Mouse (Mus musculus) olfactory bulb, adult 2 months (tissue): Measurements from ENCODE around the gene Tpm1. TPM values are rescaled to one million over a fixed set of nuclear protein-coding genes. Genes with fewer than 3 reads are reported as not detected.

Source experiments
- H3K27ac ChIP-seq: fragments of 200-500 bp; 2 replicates; pipeline ENCODE4 v1.5.1; 2012; ENCODE audit warnings: low read depth, low read length; ENCODE audit not compliant: insufficient read depth
- H3K4me1 ChIP-seq: fragments of 200-500 bp; 2 replicates; pipeline ENCODE4 v1.6.1; 2012; ENCODE audit warnings: low read length; ENCODE audit not compliant: control insufficient read depth, insufficient read depth
- H3K4me3 ChIP-seq: fragments of 200-500 bp; 2 replicates; pipeline ENCODE4 v1.5.1; 2012; ENCODE audit warnings: mild to moderate bottlenecking, low read depth, low read length, moderate library complexity; ENCODE audit not compliant: insufficient read depth
- CTCF ChIP-seq: fragments of 200-500 bp; IDR thresholded peaks from 2 replicates; pipeline ENCODE4 v1.5.1; 2012; ENCODE audit warnings: low read depth, mild to moderate bottlenecking, low read length, moderate library complexity; ENCODE audit not compliant: insufficient read depth
- POLR2A ChIP-seq: fragments of 200-500 bp; IDR thresholded peaks from 2 replicates; pipeline ENCODE4 v1.6.1; 2012; ENCODE audit warnings: mild to moderate bottlenecking, low read depth, low read length, moderate library complexity; ENCODE audit not compliant: insufficient read depth
- WGBS: fragments of 180-500 bp; shearing (Covaris S2); methylation state at CpG from one replicate; pipeline ENCODE4 v1.1.7; 2018; 5-methylcytosine and 5-hydroxymethylcytosine counted together
- polyA plus RNA-seq: library from polyadenylated mRNA; stranded (reverse); fragments of >200 nt; gene quantifications from 2 replicates; pipeline ENCODE4 v1.2.4, GENCODE M21; 2012; ENCODE audit warnings: low replicate concordance; ENCODE audit not compliant: missing spikeins, insufficient read depth, insufficient read length

Gene Tpm1
- polyA plus RNA-seq, 1 experiment: not detected

DNA sequence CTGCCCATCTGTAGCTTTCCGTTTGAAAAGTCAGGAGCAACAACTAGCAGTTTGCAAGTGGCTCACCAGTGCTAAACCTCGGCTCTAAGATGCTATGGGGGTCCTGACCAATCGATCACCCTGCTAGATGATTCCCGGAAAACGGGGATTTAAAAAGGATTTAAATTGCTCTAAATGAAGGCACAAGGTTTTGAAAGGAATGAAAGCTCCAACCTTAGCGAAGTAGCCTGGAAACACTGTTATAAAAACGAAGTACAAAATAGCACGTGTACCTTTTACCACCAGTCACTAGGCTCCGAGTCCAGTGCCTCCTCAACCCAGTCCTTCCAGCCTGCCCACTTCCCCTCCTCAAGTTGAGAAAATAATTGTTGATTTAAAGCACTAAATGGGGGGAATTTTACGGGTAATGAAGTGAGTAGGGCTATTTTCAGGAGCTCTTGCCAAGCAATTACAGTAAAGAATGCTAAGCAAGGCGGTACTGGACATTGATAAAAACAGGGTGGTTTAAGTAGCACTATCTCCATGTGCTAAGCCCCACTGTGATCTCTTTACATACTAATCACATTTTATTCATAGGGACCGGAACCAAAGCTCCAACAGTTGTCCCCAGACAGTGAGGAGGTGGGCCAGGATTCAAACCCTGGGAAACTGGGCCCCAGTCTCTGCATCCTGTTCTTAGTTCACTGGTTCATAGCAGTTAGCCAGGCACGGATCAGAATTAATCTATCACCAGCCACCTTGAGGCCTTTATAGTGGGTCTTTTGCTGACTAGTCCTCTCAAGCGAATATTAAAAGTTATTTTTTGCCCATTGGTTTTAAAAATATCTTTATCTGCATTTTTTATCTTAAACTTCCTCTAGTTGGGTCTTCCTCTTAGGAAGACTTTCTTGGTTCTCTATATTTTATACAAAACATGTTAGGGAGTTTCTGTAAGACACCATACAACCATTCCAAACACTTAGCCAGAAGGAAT lies 7.1 kb downstream of the Tpm1 start:
- Histone ChIP-seq H3K4me1 (peaks cover 10% of the 10 kb centered on the region), H3K4me3 (0 out of 2 replicates have a peak overlapping the region, but pooled peaks have one; percentile 19), H3K27ac (no peak overlapping the region)
- TF ChIP-seq POLR2A (no peak), CTCF (no peak)
- WGBS: 30% methylated on average over 14 of the region's 14 CpGs

DNA sequence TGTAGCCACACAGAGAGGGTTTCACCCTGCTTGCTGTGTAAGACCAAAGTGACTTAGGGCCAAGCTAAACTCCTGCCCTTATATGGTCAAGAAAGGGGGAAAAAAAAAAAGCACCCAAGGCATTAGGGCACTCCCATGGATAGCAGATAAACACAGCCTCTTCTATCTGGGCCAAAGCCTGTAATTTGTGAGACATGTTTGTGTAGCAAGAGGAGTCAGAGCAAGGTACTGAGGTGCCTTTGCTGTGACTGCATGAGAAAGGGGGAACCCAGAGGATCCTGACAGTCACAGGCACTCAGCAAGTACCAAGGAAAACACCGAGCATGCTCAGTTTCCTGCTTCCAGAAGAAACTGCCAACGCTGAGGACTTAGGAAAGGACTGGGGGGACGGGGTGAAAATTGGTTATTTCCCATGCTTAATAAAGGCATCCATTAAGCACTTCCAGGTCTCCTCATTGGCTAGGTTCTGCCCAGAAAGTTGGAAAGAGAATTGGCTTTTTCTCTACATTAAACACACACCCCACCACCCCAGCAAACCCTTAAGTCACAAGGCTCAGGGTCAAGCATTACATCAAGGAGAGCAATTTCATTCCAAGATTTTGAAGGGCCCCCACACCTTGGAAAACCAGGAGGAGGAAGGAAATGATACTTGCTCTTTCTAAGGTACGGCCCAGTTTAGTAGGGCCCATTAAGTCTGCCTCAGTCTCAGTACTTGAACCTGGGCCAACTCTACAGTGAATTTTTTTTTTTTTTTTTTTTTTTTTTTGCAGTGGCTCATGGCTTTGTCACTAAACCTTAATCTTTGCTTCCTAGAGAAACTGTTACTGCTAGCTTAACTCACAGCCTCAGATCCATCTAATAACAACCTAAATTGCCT lies 8.0 kb downstream of the Tpm1 start:
- 18% methylated on average over 4 of the region's 4 CpGs for WGBS
- peaks cover 11% of the 10 kb centered on the region for H3K4me1 ChIP-seq
- no peak for TF ChIP-seq CTCF
- no peak overlapping the region for H3K4me3 ChIP-seq
- no peak overlapping the region for H3K27ac ChIP-seq

GRCm38 (mm10) chr9:67039867-67040266 lies 9.3 kb downstream of the Tpm1 start:
- 74% methylated on average over 10 of the region's 10 CpGs for WGBS
- peaks cover 15% of the 10 kb centered on the region for H3K4me1 ChIP-seq
- H3K27ac ChIP-seq: no peak overlapping the region
- TF ChIP-seq CTCF (no peak), POLR2A (no peak)
- no peak overlapping the region for H3K4me3 ChIP-seq

DNA sequence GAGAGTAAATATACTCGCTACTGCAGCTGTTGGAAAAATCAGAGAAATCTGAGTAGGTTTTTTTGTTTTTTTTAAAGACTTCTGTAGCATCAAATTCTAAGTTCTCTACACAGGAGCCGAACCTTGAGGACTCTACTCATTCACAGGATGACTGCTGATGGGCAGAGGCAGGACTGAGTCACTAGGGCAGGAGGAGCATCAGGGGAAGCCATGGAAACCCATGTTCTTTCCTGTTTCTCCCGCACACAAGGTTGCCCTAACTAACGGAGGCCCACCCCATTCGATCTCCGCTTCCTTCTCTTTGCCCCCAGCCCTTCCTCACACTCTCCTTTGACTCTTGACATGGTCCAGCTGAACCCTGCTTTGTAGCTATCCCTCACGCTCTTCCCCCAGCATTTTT lies 10.5 kb downstream of the Tpm1 start:
- Histone ChIP-seq H3K4me1 (peaks cover 17% of the 10 kb centered on the region), H3K4me3 (no peak overlapping the region), H3K27ac (no peak overlapping the region)
- TF ChIP-seq CTCF (no peak), POLR2A (no peak)
- 84% methylated on average over 7 of the region's 7 CpGs for WGBS

GRCm38 (mm10) chr9:67037666-67038065 lies 11.5 kb downstream of the Tpm1 start:
- Histone ChIP-seq H3K27ac (no peak overlapping the region), H3K4me1 (peaks cover 22% of the 10 kb centered on the region), H3K4me3 (no peak overlapping the region)
- WGBS: 83% methylated on average over 4 of the region's 4 CpGs
- TF ChIP-seq CTCF (no peak), POLR2A (no peak)

GRCm38 (mm10) chr9:67036527-67037118 lies 12.6 kb downstream of the Tpm1 start:
- Histone ChIP-seq H3K27ac (no peak overlapping the region), H3K4me1 (peaks cover 25% of the 10 kb centered on the region), H3K4me3 (no peak overlapping the region)
- TF ChIP-seq POLR2A (no peak), CTCF (no peak)
- 57% methylated on average over 2 of the region's 2 CpGs for WGBS

DNA sequence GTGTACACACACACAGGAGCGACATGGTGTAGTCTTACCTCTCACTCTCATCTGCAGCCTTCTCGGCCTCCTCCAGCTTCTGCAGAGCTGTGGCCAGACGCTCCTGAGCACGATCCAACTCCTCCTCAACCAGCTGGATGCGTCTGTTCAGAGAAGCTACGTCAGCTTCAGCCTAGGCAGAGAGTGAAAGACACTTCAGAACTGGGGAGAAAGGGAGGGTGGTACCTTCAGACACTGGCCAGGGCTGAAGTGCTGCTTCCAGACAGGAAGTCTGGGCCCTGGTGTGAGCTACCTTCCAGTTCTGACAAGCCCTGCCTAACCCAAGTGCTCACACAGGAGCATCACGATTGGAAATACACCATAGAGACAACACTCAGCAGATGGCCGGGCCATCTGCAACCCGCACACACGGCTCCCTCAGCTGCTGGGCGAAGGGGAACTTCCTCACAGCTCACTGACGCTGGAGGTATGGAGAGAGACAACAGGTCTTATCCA lies 13.2 kb downstream of the Tpm1 start:
- Histone ChIP-seq H3K27ac (no peak overlapping the region), H3K4me1 (peaks cover 25% of the 10 kb centered on the region), H3K4me3 (no peak overlapping the region)
- WGBS: 72% methylated on average over 12 of the region's 12 CpGs
- TF ChIP-seq CTCF (no peak), POLR2A (no peak)

- 96% methylated on average over 4 of the region's 4 CpGs for WGBS
- Histone ChIP-seq H3K27ac (no peak overlapping the region), H3K4me3 (no peak overlapping the region), H3K4me1 (peaks cover 25% of the 10 kb centered on the region)
- no peak for TF ChIP-seq CTCF
- TF ChIP-seq POLR2A: no peak
Observed at GRCm38 (mm10) chr9:67034677-67035076, 14.5 kb downstream of the Tpm1 start.
